Mouse (Mus musculus) monocyte, adult 2 months (primary cell): ENCODE results near the gene Frmpd1.
A peak's percentile ranks its signal among the peaks of the same experiment; 100 is the strongest.

ENCODE experiments used
- DNase-seq, 2 experiments: peaks; one replicate each; pipeline ENCODE4 v3.0.0; 2022; ENCODE audit warnings: low spot score in 2 of 2, low read depth in 1 of 2

The Frmpd1 gene

GRCm38 (mm10) chr4:45238260-45238659, 53.6 kb downstream of the Frmpd1 start:
- no peak for DNase-seq

DNA sequence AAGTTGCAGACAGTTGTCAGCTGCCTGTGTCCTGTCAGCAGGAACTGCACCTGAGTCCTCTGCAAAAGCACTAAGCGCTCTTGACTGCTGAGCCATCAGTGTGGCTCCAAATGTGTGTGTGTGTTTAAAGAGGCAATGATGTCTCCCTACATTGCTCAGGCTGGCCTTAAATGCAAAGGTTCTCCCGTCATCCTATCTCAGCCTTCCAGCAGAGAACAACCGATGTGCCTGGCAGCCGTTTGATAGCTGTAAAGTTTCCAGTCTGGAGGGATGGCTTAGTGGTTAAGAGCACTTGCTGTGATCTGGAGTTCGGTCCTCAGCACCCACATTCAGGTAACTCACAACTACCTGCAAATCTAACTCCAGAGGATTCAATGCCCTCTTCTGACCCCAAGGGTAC, 56.7 kb downstream of the Frmpd1 start:
- no peak for DNase-seq

- DNase-seq: no peak
Measured at GRCm38 (mm10) chr4:45242163-45242562, 57.5 kb downstream of the Frmpd1 start.

GRCm38 (mm10) chr4:45243211-45243902, 58.7 kb downstream of the Frmpd1 start:
- no peak for DNase-seq

- DNase-seq: no peak
Measured at GRCm38 (mm10) chr4:45251265-45251664, 66.6 kb downstream of the Frmpd1 start.

DNA sequence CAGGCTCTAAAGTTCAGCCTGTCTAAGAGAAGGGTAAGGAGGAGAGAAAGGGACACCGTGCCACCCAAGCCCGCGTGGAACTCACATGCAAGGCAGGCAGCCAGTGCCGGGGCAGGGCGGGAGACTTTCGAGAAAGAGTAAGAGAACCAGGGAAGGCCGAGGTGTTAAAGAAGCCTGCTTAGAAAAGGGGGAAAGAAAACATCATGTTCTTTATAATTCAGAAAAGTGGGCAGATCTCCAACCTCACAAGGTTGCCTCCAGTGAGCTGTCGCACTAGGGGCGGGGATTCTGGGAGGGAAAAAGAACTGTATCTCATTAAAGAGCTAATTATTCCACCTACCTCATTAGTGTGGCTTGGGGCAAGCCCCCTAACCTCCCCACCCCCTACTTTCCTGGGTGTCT, 68.2 kb downstream of the Frmpd1 start:
- no peak for DNase-seq

- DNase-seq: no peak
Measured at GRCm38 (mm10) chr4:45253839-45254601, 69.3 kb downstream of the Frmpd1 start.

DNA sequence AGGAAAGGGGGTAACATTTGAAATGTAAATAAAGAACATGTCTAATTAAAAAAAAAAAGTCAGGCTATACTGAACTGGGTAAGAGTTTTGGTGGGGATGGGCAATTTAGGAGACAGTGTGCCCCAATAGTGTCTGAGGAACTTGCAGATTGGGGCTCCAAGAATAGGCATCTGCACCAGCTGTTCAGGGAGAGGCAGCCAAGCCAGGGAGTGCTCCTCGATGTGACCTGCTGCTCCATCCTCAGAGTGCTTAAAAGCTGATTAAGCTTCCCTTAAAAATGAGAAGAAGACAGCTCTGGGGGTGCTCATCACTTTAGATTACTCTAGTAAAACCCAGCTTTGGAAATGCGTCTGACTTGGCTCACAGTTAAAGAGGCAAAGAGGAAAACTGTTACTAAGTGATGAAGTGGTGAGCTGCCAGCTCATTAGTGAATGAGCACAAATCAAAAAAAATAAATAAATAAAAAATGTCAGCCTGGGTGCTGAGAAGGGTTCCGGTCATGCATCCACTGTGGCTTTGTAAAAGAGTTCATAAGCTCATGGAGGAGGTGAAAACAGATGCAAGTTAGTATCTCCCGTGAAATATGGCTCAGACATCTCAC, 74.7 kb downstream of the Frmpd1 start:
- no peak for DNase-seq

GRCm38 (mm10) chr4:45261551-45261950, 76.9 kb downstream of the Frmpd1 start:
- no peak for DNase-seq

DNA sequence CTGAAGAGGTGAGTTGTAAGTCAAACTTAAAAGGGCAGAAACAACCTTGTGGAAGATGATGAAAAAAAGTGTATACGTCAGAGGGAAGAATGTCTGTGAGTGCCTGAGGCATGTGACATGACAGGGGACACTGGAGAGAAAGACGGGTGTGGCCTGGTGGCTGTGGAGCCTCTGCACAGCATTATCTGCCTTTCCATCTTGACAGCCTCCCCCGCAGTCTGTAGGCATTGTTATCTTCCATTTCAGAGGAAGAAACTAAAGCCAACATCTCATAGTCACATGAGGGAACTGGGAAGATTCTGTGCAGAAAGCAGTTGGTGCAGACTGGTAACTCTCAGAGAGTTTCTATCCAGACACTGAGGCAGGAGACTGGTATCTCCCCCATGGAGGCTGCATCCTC, 83.2 kb downstream of the Frmpd1 start:
- no peak for DNase-seq

- DNase-seq: no peak
Measured at GRCm38 (mm10) chr4:45271041-45271452, 86.4 kb downstream of the Frmpd1 start.

DNA sequence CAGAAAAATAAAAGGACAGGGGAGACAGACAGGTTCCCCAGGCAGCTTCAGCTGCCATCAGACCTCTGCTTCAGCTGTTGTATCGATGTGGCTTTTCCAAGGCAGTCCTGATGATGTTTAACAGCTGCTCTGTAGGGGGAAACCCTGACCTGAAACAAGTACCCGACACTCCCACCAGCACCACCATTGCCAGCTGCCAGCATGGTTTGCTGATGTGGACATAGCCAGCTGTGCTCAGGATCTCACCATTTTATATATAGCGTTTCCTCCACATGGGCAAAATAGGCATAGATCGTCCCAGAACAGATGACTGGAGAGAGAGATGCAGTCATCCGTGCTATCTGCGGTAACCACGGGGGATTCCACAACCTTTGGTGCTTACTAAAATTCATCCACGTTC, 91.1 kb downstream of the Frmpd1 start:
- no peak for DNase-seq

- DNase-seq: no peak
Measured at GRCm38 (mm10) chr4:45279292-45279691, 94.6 kb downstream of the Frmpd1 start.

GRCm38 (mm10) chr4:45279981-45280548, 95.4 kb downstream of the Frmpd1 start:
- no peak for DNase-seq

DNA sequence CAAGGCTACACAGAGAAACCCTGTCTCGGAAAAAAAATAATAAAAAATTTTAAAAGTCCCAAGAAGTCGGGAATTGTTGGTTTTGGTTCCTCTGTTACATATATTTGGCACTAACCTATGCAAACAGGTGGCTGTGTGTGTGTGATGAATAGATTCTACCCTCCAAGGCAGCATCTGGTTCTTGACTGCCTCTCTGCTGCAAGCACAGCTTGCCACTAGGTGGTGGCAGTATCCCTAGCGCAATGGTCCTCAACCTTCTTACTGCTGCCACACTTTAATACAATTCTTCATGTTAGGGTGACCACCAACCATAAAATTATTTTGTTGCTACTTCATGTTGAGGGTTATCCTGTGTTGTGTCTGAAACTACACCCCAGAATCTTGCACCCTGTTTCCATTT, 101.6 kb downstream of the Frmpd1 start:
- DNase-seq: no peak

DNA sequence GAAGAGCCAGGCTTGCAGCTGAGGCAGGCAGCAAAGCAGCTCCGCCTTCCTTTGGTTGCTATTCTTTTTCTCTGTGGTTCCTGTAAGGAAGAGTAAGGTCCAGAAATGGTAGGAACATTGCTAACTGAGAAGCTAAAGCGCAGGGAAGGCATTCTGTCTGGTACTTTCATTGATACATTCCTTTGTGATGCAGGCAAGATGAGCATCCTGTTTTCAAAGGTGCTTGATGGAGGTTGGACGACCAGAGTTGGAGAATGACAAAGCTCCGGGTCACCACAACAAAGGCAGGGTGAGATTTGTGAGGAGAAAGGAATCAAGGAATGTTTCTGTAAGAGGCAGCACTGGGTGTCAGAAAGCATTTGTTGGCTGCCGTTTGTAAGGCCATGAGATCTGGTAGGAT, 103.2 kb downstream of the Frmpd1 start:
- DNase-seq: no peak

DNA sequence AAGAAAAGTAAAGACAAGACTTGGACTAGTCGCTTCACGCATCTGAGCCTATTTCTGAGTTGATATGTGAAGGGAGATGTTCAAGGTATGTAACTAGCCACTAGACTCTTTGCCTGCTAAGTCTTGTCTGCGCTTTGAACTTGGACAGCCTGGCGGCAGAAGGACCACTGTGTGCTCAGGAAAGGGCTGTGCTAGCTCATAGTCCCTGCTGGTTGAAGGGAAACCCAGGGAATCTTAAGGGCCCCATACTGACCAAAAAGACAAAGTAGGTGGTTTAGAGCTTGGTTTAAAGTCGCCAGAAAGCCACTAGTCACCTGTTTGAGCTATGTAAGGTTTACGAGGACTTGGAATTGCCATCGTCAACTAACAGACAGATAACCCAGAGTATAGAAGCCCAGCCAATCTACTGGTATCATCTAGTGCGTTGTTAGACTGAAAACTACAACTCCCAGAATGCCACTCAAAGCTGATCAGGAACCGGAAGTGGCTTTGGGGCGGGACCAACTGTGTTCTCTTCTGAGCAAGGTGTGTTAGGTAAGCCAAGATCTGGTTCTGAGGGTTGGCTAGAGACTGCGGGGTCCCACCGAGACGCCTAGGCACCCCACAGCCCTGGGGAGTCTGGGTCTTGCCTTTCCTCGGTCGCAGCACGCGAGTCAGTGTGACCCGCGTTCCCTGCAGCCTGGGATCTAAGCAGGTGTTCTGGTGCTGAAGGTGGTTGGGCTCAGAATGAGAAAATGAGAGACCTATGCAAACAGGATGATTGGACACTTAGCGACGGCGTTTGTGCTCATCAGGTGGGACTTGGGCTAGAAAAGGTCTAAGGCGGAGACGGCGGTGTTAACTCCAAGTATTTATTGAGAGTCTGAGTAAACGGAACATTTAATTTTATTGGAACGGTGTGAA, 112.2 kb downstream of the Frmpd1 start, which contains the start of gene Trmt10b:
TSS of gene Trmt10b (plus strand) at position 466 of the 903 bp plus-strand sequence.
- DNase-seq: peak in 1 of 2 experiments; percentile 13

DNA sequence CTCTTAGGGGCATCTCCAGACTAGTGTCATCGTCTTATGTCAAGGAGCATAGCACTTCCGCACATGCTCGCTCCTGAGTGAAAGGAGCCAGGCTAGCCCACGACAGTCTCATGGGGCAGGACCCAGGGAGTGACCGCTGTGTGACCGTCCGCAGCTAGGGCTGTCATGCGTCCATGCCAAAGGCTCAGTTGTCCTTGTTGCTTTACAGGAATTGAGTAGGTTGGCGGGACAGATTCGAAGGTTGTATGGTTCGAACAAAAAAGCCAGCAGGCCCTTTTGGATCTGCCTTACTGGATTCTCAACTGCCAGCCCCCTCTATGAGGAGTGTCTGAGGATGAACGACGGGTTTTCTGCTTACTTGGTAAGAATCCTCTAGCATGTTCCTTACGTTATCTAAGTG, 120.9 kb downstream of the Frmpd1 start:
- no peak for DNase-seq

DNA sequence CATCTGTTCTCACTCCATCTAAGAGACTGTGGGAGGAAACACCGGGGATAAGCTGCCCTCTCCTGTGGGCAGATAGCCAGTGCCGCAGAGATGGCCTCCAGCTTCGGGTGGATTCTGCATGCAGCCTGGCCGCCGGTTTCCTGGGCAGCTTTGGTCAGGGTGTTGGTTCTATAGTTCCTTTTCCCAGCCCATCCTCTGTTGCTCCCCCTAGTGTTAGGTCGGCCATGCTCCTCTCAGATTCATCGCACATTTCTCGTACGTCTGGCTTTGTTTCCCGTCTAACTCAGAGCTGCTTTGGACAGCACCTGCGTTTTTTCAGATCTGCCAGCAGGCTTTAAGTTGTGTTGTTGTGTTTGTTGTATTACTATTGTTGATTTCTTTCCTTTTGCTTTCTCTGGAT, 123.4 kb downstream of the Frmpd1 start:
- no peak for DNase-seq

DNA sequence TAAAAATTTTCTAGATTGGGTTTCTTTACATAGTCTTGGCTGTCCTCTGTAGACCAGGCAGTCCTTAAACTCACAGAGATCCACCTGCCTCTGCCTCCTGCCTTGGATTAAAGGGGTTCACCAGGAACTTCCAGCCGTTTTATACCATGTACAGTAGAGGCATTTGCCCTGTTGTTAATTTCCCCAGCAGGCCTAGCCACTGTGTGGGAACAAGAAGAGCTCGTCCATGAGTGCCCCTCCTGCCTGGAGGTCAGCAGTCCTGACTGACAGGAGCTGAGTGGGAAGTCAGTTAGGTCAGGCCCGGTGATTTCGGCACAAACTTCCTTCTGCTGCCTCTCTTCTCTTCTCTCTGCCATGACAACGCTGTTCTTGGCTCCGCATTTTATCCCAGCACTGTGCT, 123.9 kb downstream of the Frmpd1 start:
- no peak for DNase-seq

DNA sequence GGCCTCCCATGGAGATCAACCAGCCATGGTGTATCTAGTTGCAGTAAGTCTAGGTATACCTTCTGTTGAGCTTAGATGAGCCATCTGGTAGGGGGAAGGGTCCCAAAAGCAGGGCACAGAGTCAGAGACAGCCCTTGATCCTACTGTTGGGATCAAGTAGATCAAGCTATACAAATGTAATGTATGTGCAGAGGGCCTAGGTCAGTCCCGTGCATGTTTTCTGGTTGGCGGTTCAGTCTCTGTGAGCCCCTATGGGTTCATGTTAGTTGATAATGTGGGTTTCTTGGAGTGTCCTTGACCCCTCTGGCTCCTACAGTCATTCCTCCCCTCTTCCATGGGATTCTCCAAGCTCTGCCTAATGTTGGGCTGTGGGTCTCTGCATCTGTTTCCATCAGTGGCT, 126.4 kb downstream of the Frmpd1 start:
- DNase-seq: no peak
